Mouse (Mus musculus) kidney, adult 2 months (tissue): Measurements from ENCODE around the gene Nop56.
A peak's percentile ranks its signal among the peaks of the same experiment; 100 is the strongest.

Source experiments
- CTCF ChIP-seq: fragments of 200-500 bp; conservative IDR thresholded peaks from 2 replicates; pipeline ENCODE4 v1.5.1; 2011; ENCODE audit warnings: low read depth, mild to moderate bottlenecking, control low read depth, low read length, moderate library complexity, mixed read lengths; ENCODE audit not compliant: insufficient read depth, insufficient read length
- POLR2A ChIP-seq: fragments of 200-500 bp; IDR thresholded peaks from one replicate; pipeline ENCODE4 v1.6.1; 2011; ENCODE audit warnings: low read depth, low read length, control low read depth

DNA sequence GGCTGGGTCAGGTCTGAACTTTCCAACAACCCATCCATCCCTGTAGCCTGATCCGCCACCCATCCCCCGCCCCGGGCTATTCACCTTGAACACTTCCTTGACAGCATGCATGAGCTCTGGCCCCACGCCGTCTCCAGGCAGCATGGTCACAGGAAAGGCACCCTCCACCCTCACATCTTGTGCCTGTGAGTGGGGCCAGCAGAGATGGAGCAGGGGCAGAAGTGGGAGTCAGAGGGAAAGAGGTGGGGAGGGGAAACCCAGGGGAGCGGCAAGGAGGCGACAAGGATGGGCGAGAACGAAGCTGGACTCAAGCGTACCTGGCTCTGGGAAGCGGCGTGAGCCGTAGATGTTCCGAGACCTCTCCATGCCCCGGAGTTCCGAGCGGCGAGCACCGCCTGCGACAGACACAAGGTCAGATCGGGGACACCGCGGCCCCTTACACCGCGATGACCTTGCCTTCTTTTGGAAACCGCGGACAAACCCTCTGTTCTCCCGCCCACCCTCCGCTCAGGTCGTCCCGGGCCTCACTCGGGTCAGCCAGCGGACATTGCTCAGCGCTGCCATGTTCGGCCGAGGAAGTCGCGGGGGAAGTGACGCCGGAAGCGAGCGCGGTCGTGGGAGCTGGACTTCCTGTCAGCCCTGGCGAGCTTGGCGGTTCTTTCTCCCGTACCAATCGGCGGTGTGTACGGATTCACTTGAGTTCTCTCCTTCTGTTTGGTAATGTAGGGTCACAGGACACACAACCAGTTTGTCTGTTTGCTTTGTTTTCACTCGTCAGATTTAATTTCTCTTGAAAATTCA, 9.8 kb downstream of the Nop56 start, which contains the start of gene Idh3b:
- TF ChIP-seq POLR2A (peak; percentile 46), CTCF (no peak)
